Mouse (Mus musculus): ENCODE measurements around the gene Aqp5. TPM values are rescaled to one million over a fixed set of nuclear protein-coding genes. Genes with fewer than 3 reads are reported as not detected.

Aqp5 gene
- 0.34 and 0.84 TPM in 2 replicates for polyA plus RNA-seq (2021; fragmentation: Nextera tagmentation)
- long read RNA-seq, experiment 1, partial matches to known transcripts, result 0 of 1 reads
- long read RNA-seq, experiment 1, other reads (novel, unspliced or antisense), result 0 of 1 reads
- long read RNA-seq, experiment 2, partial matches to known transcripts, result 0 of 2 reads
- long read RNA-seq, experiment 2, other reads (novel, unspliced or antisense), result 0 of 2 reads

DNA sequence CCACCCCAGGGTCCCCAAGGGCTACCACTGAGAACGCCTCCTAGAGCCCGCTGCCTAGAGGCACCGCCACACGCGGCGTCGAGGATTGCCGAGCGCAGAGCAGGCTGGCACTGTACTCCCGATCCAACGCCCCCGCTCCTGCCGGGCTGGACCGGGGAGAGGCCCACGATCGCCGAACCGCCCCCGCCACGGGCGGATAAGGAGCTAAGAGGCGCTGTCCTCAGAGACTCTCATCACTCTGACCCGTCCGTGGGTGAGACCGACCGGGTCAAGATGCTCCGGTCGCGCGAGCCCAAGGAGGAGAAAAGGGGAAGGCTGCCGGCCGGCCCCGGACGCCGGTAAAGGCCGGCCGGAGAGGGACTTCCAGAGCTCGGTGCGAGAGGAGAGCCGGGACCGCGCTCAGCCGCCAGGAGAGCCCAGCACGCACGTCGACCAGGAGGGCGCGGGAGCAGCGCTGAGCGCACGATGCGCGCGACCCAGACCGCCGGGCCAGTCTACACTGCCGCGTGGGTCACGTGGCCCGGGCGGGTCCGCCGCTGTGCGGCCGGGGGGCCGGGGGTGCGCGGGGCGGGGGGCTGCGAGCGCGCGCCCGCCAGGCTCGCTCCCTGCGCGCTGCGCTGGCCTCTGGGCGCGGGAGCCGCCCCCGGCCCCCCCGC, at the start of gene Aqp5:
Aqp5 (plus strand) TSS at position 354 of the 656 bp plus-strand sequence.

DNA sequence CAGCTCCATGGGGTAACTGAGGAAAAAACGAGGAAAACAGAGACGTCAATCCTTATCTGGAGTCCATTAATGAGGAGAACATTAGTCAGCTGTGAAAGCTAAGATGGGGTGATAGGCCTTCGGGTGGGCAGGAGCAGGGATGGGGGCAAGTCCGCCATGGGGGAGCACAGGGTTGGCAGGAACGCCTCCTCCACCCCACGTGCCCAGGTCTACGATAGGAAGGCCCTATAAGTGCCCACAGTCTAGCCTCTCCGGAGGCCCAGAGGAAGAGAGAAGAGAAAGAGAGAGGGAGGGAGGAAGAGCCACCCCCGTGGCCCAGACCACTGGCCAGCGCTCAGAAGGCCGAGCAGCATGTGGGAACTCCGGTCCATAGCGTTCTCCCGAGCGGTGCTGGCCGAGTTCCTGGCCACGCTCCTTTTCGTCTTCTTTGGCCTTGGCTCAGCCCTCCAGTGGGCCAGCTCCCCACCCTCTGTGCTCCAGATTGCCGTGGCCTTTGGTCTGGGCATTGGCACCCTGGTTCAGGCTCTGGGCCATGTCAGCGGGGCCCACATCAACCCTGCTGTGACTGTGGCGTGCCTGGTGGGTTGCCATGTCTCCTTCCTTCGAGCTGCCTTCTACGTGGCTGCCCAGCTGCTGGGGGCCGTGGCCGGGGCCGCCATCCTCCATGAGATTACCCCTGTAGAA, 11.6 kb upstream of the Aqp5 start, which contains the start of gene Aqp2:
Aqp2 (plus strand) TSS at position 254 of the 684 bp plus-strand sequence.

DNA sequence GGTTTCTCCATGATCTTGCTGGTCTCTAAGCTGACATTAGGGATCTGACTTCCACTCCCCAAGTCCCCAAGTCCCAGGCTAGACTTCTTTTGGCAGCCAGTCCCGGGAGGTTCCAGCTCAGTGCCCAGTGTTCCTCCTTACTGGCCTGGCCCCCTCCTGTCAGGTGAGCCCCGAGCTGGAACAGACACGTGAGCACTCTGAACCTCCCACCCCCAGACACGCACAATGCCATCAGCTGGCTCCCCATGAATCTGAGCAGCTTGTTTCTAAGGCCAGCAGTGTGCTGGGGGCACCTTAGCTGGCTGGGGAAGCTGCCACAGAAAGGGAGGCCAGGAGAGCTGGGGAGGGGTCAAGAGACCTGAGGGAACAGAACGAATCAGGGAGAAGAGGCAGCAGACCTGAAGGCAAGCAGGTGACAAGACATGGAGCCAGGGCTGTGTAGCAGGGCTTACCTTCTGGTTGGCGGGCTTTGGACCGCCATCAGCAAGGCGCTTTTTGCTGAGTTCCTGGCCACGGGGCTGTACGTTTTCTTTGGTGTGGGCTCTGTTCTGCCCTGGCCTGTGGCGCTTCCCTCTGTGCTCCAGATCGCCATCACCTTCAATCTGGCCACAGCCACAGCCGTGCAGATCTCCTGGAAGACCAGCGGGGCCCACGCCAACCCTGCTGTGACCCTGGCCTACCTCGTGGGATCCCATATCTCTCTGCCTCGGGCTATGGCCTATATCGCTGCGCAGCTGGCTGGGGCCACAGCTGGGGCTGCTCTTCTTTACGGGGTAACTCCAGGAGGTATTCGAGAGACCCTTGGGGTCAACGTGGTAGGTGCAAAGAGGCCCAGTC, 10.6 kb downstream of the Aqp5 start, which contains the start of gene Aqp6:
Aqp6 (plus strand) TSS at position 415 of the 837 bp plus-strand sequence.

Other genes with a start within 250 kb of the Aqp5 start
- 0.59 and 2.3 TPM in 2 replicates for gene Fmnl3, start 220.3 kb upstream of the Aqp5 start, polyA plus RNA-seq (2021; fragmentation: Nextera tagmentation)
- gene Tmbim6, start 197.9 kb upstream of the Aqp5 start, polyA plus RNA-seq (2021; fragmentation: Nextera tagmentation), result 159 and 166 TPM in 2 replicates
- gene Nckap5l, start 133.0 kb upstream of the Aqp5 start, polyA plus RNA-seq (2021; fragmentation: Nextera tagmentation), result 1.0 and 3.0 TPM in 2 replicates
- gene Bcdin3d, start 116.1 kb upstream of the Aqp5 start, polyA plus RNA-seq (2021; fragmentation: Nextera tagmentation), result 6.0 and 8.9 TPM in 2 replicates
- 202 and 292 TPM in 2 replicates for gene Faim2, start 62.6 kb upstream of the Aqp5 start, polyA plus RNA-seq (2021; fragmentation: Nextera tagmentation)
- 0.10 and 0.23 TPM in 2 replicates for gene Aqp2, start 11.7 kb upstream of the Aqp5 start, polyA plus RNA-seq (2021; fragmentation: Nextera tagmentation)
- gene Aqp6, start 10.6 kb downstream of the Aqp5 start, polyA plus RNA-seq (2021; fragmentation: Nextera tagmentation), result 0.44 TPM in 1 of 2 replicates, not detected in the other
- gene Racgap1, start 60.9 kb downstream of the Aqp5 start, polyA plus RNA-seq (2021; fragmentation: Nextera tagmentation), result 5.6 and 6.7 TPM in 2 replicates
- gene Asic1, start 79.6 kb downstream of the Aqp5 start, polyA plus RNA-seq (2021; fragmentation: Nextera tagmentation), result 4.1 and 19.7 TPM in 2 replicates
- gene Smarcd1, start 111.3 kb downstream of the Aqp5 start, polyA plus RNA-seq (2021; fragmentation: Nextera tagmentation), result 32.2 and 51.0 TPM in 2 replicates
- gene Gm17349, start 114.7 kb downstream of the Aqp5 start, polyA plus RNA-seq (2021; fragmentation: Nextera tagmentation), result not detected in 2 replicates
- 20.0 and 22.8 TPM in 2 replicates for gene Gpd1, start 126.7 kb downstream of the Aqp5 start, polyA plus RNA-seq (2021; fragmentation: Nextera tagmentation)
- 459 and 490 TPM in 2 replicates for gene Cox14, start 134.8 kb downstream of the Aqp5 start, polyA plus RNA-seq (2021; fragmentation: Nextera tagmentation)
- 38.5 and 47.9 TPM in 2 replicates for gene Cers5, start 182.1 kb downstream of the Aqp5 start, polyA plus RNA-seq (2021; fragmentation: Nextera tagmentation)